Mouse (Mus musculus): ENCODE results near the gene Spns3.

- TF ChIP-seq E2F4 (IDR thresholded peaks at IDR 0.05; ENCODE audit: borderline replicate concordance, low read depth, low read length): no peak
- TF ChIP-seq ZC3H11A (IDR thresholded peaks at IDR 0.05; ENCODE audit: low read depth, low read length): no peak
- no peak for TF ChIP-seq CTCF (IDR thresholded peaks at IDR 0.05 in 2 of 3, conservative IDR thresholded peaks at IDR 0.05 in 1 of 3; ENCODE audit: control insufficient read depth in 1 of 3, insufficient read depth in 1 of 3, low read depth in 2 of 3, low read length in 3 of 3, poor library complexity in 1 of 3, severe bottlenecking in 1 of 3)
- TF ChIP-seq USF1 (IDR thresholded peaks at IDR 0.05; ENCODE audit: low read depth, low read length): no peak
- no peak for TF ChIP-seq CHD2 (IDR thresholded peaks at IDR 0.05; ENCODE audit: low read length)
- TF ChIP-seq EP300 (IDR thresholded peaks at IDR 0.05; ENCODE audit: low read depth in 1 of 2, low read length in 2 of 2): no peak
- no peak for TF ChIP-seq MAFK (IDR thresholded peaks at IDR 0.05; ENCODE audit: borderline replicate concordance, low read depth, low read length)
- TF ChIP-seq ZMIZ1 (IDR thresholded peaks at IDR 0.05; ENCODE audit: low read depth, low read length): no peak
- no peak for TF ChIP-seq GABPA (IDR thresholded peaks at IDR 0.05; ENCODE audit: low read depth, low read length)
- no peak for TF ChIP-seq MAX (IDR thresholded peaks at IDR 0.05; ENCODE audit: low read length)
- no peak for TF ChIP-seq MYC (IDR thresholded peaks at IDR 0.05; ENCODE audit: low read depth, low read length)
- no peak for TF ChIP-seq POLR2A (IDR thresholded peaks at IDR 0.05; ENCODE audit: control insufficient read depth in 1 of 2, insufficient read depth in 1 of 2, low read depth in 1 of 2, low read length in 2 of 2, poor library complexity in 1 of 2)
- no peak for TF ChIP-seq NRF1 (IDR thresholded peaks at IDR 0.05; ENCODE audit: insufficient read depth, low read depth, low read length, poor library complexity, severe bottlenecking)
These were observed 6.6 kb upstream of the Spns3 start for GRCm38 (mm10) chr11:72556953-72557352.

Measured in MEL (cell line).